Mouse (Mus musculus) liver, embryonic 12.5 days (tissue): ENCODE results near the gene Flcn. TPM values are rescaled to one million over a fixed set of nuclear protein-coding genes. Genes with fewer than 3 reads are reported as not detected.

Experiments used
- ATAC-seq: fragments of 200-750 bp; cut with Nextera tagmentation; 2 replicates; pipeline ENCODE4 v1.8.0; 2017; ENCODE audit warnings: moderate number of reproducible peaks, mild to moderate bottlenecking, moderate library complexity
- H3K27ac ChIP-seq: fragments of 300-500 bp; sonication (generic); 2 replicates; pipeline ENCODE4 v1.5.1; 2016; ENCODE audit warnings: mild to moderate bottlenecking
- H3K27me3 ChIP-seq: fragments of 300-500 bp; sonication (generic); replicated peaks from 2 replicates; pipeline ENCODE4 v1.6.1; 2016; ENCODE audit warnings: mild to moderate bottlenecking, moderate library complexity
- H3K36me3 ChIP-seq: fragments of 300-500 bp; sonication (generic); 2 replicates; pipeline ENCODE4 v1.6.1; 2016; ENCODE audit warnings: mild to moderate bottlenecking, moderate library complexity
- H3K4me1 ChIP-seq: fragments of 300-500 bp; sonication (generic); 2 replicates; pipeline ENCODE4 v1.6.1; 2016
- H3K4me2 ChIP-seq: fragments of 300-500 bp; sonication (generic); 2 replicates; pipeline ENCODE4 v1.6.1; 2016; ENCODE audit warnings: mild to moderate bottlenecking, moderate library complexity
- H3K4me3 ChIP-seq: fragments of 300-500 bp; sonication (generic); 2 replicates; pipeline ENCODE4 v1.5.1; 2016; ENCODE audit warnings: mild to moderate bottlenecking, moderate library complexity
- H3K9ac ChIP-seq: fragments of 300-500 bp; sonication (generic); 2 replicates; pipeline ENCODE4 v1.6.1; 2016; ENCODE audit warnings: mild to moderate bottlenecking, moderate library complexity
- H3K9me3 ChIP-seq: fragments of 300-500 bp; sonication (generic); replicated peaks from 2 replicates; pipeline ENCODE4 v1.6.1; 2016; ENCODE audit warnings: mild to moderate bottlenecking, moderate library complexity
- WGBS: fragments of 180-500 bp; shearing (Covaris S2); methylation state at CpG from one replicate; pipeline ENCODE4 v1.1.7; 2016; ENCODE audit not compliant: insufficient replicate concordance; 5-methylcytosine and 5-hydroxymethylcytosine counted together
- polyA plus RNA-seq: library from polyadenylated mRNA; unstranded; fragments of >200 nt; fragmentation: Nextera tagmentation; extraction: Ambion mirVana; gene quantifications from 2 replicates; pipeline ENCODE4 v1.2.1, GENCODE M21; 2016

Gene Flcn
- polyA plus RNA-seq, 1 experiment from 2014 or later, result 19.8 TPM

- no peak overlapping the region for H3K4me3 ChIP-seq
- 82% methylated on average over 14 of the region's 14 CpGs for WGBS
- no peak overlapping the region for H3K4me2 ChIP-seq
- H3K36me3 ChIP-seq, result peaks cover 97% of the 10 kb centered on the region
- ATAC-seq, result no peak
- H3K9me3 ChIP-seq, result no peaks in the 10 kb centered on the region
- H3K27me3 ChIP-seq, result no peaks in the 10 kb centered on the region
- H3K4me1 ChIP-seq, result peaks cover 13% of the 10 kb centered on the region
- no peak overlapping the region for H3K27ac ChIP-seq
- no peak overlapping the region for H3K9ac ChIP-seq
Measured at GRCm38 (mm10) chr11:59803516-59803915, 6.3 kb downstream of the Flcn start.

- no peak for ATAC-seq
- 88% methylated on average over 8 of the region's 8 CpGs for WGBS
- no peaks in the 10 kb centered on the region for H3K27me3 ChIP-seq
- H3K36me3 ChIP-seq, result peaks cover 100% of the 10 kb centered on the region
- no peak overlapping the region for H3K4me3 ChIP-seq
- H3K4me1 ChIP-seq, result no peaks in the 10 kb centered on the region
- H3K4me2 ChIP-seq, result no peak overlapping the region
- H3K9me3 ChIP-seq, result no peaks in the 10 kb centered on the region
- H3K27ac ChIP-seq, result no peak overlapping the region
- H3K9ac ChIP-seq, result no peak overlapping the region
Measured at GRCm38 (mm10) chr11:59801881-59802280, 7.9 kb downstream of the Flcn start.

GRCm38 (mm10) chr11:59800412-59800811 is 9.4 kb downstream of the Flcn start:
- Histone ChIP-seq H3K4me3 (no peak overlapping the region), H3K36me3 (peaks cover 99% of the 10 kb centered on the region), H3K4me1 (no peaks in the 10 kb centered on the region), H3K9me3 (no peaks in the 10 kb centered on the region), H3K9ac (no peak overlapping the region), H3K4me2 (no peak overlapping the region), H3K27me3 (no peaks in the 10 kb centered on the region), H3K27ac (no peak overlapping the region)
- WGBS, result 90% methylated on average over 10 of the region's 10 CpGs
- ATAC-seq, result no peak

- no peak overlapping the region for H3K4me2 ChIP-seq
- H3K27ac ChIP-seq, result no peak overlapping the region
- no peak overlapping the region for H3K9ac ChIP-seq
- H3K4me1 ChIP-seq, result no peaks in the 10 kb centered on the region
- H3K27me3 ChIP-seq, result 0 out of 2 replicates have a peak, but pooled peaks cover 3% of the 10 kb centered on the region
- H3K4me3 ChIP-seq, result no peak overlapping the region
- ATAC-seq, result no peak
- peaks cover 73% of the 10 kb centered on the region for H3K36me3 ChIP-seq
- H3K9me3 ChIP-seq, result no peaks in the 10 kb centered on the region
- 88% methylated on average over 6 of the region's 6 CpGs for WGBS
Measured at GRCm38 (mm10) chr11:59793390-59793789, 16.4 kb downstream of the Flcn start.

- Histone ChIP-seq H3K36me3 (peaks cover 33% of the 10 kb centered on the region), H3K9ac (no peak overlapping the region), H3K4me1 (peaks cover 17% of the 10 kb centered on the region), H3K4me3 (no peak overlapping the region), H3K4me2 (no peak overlapping the region), H3K27ac (no peak overlapping the region), H3K9me3 (no peaks in the 10 kb centered on the region), H3K27me3 (peaks cover 22% of the 10 kb centered on the region)
- no peak for ATAC-seq
- 80% methylated on average over 1 of the region's 1 CpGs for WGBS
Measured at GRCm38 (mm10) chr11:59789311-59789710, 20.5 kb downstream of the Flcn start.

GRCm38 (mm10) chr11:59787199-59787781 is 22.5 kb downstream of the Flcn start, which contains the start of gene Pld6:
Gene Pld6, minus strand, starts transcription at chr11:59787645.
- H3K9me3 ChIP-seq, result no peaks in the 10 kb centered on the region
- peak within 1 kb of the TSS; percentile 55 for H3K9ac ChIP-seq
- H3K27ac ChIP-seq, result 0 out of 2 replicates have a peak within 1 kb of the TSS, but pooled peaks have one; percentile 7
- peak; percentile 81 for ATAC-seq
- H3K4me2 ChIP-seq, result peak within 1 kb of the TSS; percentile 92
- WGBS, result 1% methylated on average over 51 of the region's 51 CpGs
- H3K27me3 ChIP-seq, result peaks cover 22% of the 10 kb centered on the region
- H3K4me3 ChIP-seq, result peak within 1 kb of the TSS; percentile 58
- H3K36me3 ChIP-seq, result peaks cover 14% of the 10 kb centered on the region
- peaks cover 17% of the 10 kb centered on the region for H3K4me1 ChIP-seq

- ATAC-seq, result peak; percentile 24; the same call in 1 of the 2 replicates
- WGBS, result 45% methylated on average over 15 of the region's 15 CpGs
Measured at GRCm38 (mm10) chr11:59786444-59787198, 23.2 kb downstream of the Flcn start.

GRCm38 (mm10) chr11:59783591-59783990 is 26.2 kb downstream of the Flcn start:
- Histone ChIP-seq H3K4me1 (peaks cover 17% of the 10 kb centered on the region), H3K36me3 (no peaks in the 10 kb centered on the region), H3K9me3 (no peaks in the 10 kb centered on the region), H3K4me3 (no peak overlapping the region), H3K4me2 (no peak overlapping the region), H3K27ac (no peak overlapping the region), H3K27me3 (peaks cover 21% of the 10 kb centered on the region), H3K9ac (no peak overlapping the region)
- 78% methylated on average over 6 of the region's 6 CpGs for WGBS
- no peak for ATAC-seq

More at GRCm38 (mm10) chr11:59786444-59787198, 23.2 kb downstream of the Flcn start:
- no peaks in the 10 kb centered on the region for H3K9me3 ChIP-seq
- H3K9ac ChIP-seq, result peak overlapping the region; percentile 55
- H3K4me1 ChIP-seq, result peaks cover 17% of the 10 kb centered on the region
- H3K36me3 ChIP-seq, result peaks cover 7% of the 10 kb centered on the region
- peak overlapping the region; percentile 58 for H3K4me3 ChIP-seq
- no peak overlapping the region for H3K27ac ChIP-seq
- peaks cover 22% of the 10 kb centered on the region for H3K27me3 ChIP-seq
- peak overlapping the region; percentile 92 for H3K4me2 ChIP-seq

- Histone ChIP-seq H3K36me3 (peaks cover 6% of the 10 kb centered on the region), H3K27me3 (peaks cover 10% of the 10 kb centered on the region; the same call in 1 of the 2 replicates), H3K4me2 (no peak overlapping the region), H3K4me1 (peaks cover 8% of the 10 kb centered on the region), H3K9me3 (no peaks in the 10 kb centered on the region), H3K4me3 (no peak overlapping the region), H3K27ac (no peak overlapping the region), H3K9ac (no peak overlapping the region)
- 72% methylated on average over 7 of the region's 7 CpGs for WGBS
- ATAC-seq, result no peak
Measured at GRCm38 (mm10) chr11:59782091-59782590, 27.7 kb downstream of the Flcn start.

- 72% methylated on average over 4 of the region's 4 CpGs for WGBS
- Histone ChIP-seq H3K36me3 (peaks cover 22% of the 10 kb centered on the region), H3K9me3 (no peaks in the 10 kb centered on the region), H3K27me3 (no peaks in the 10 kb centered on the region), H3K4me1 (no peaks in the 10 kb centered on the region), H3K4me2 (no peak overlapping the region), H3K27ac (no peak overlapping the region), H3K9ac (no peak overlapping the region), H3K4me3 (no peak overlapping the region)
- no peak for ATAC-seq
Measured at GRCm38 (mm10) chr11:59780241-59780640, 29.6 kb downstream of the Flcn start.

- Histone ChIP-seq H3K27ac (no peak overlapping the region), H3K27me3 (no peaks in the 10 kb centered on the region), H3K4me2 (no peak overlapping the region), H3K9ac (no peak overlapping the region), H3K9me3 (no peaks in the 10 kb centered on the region), H3K36me3 (peaks cover 28% of the 10 kb centered on the region), H3K4me1 (no peaks in the 10 kb centered on the region), H3K4me3 (no peak overlapping the region)
- no peak for ATAC-seq
- WGBS, result 84% methylated on average over 4 of the region's 4 CpGs
Measured at GRCm38 (mm10) chr11:59779406-59779805, 30.4 kb downstream of the Flcn start.

- 0 out of 2 replicates have a peak, but pooled peaks have one; percentile 5 for ATAC-seq
- peaks cover 33% of the 10 kb centered on the region for H3K36me3 ChIP-seq
- H3K27me3 ChIP-seq, result no peaks in the 10 kb centered on the region
- 51% methylated on average over 1 of the region's 1 CpGs for WGBS
- no peaks in the 10 kb centered on the region for H3K9me3 ChIP-seq
- H3K27ac ChIP-seq, result no peak overlapping the region
- H3K4me3 ChIP-seq, result no peak overlapping the region
- no peak overlapping the region for H3K4me2 ChIP-seq
- no peak overlapping the region for H3K9ac ChIP-seq
- no peaks in the 10 kb centered on the region for H3K4me1 ChIP-seq
Measured at GRCm38 (mm10) chr11:59778874-59779223, 31.0 kb downstream of the Flcn start.
